Mouse (Mus musculus) fibroblast of lung, adult 2 months (primary cell): ENCODE results near the gene Gm2974.
"Not testable (repeated sequence)": the region's sequence is repeated elsewhere in the genome, so short reads cannot be mapped to it uniquely, and the experiment has no call there.

Source experiments
- DNase-seq: peaks from one replicate; pipeline ENCODE4 v3.0.0-alpha.2; 2011; ENCODE audit warnings: low read depth

The Gm2974 gene

DNA sequence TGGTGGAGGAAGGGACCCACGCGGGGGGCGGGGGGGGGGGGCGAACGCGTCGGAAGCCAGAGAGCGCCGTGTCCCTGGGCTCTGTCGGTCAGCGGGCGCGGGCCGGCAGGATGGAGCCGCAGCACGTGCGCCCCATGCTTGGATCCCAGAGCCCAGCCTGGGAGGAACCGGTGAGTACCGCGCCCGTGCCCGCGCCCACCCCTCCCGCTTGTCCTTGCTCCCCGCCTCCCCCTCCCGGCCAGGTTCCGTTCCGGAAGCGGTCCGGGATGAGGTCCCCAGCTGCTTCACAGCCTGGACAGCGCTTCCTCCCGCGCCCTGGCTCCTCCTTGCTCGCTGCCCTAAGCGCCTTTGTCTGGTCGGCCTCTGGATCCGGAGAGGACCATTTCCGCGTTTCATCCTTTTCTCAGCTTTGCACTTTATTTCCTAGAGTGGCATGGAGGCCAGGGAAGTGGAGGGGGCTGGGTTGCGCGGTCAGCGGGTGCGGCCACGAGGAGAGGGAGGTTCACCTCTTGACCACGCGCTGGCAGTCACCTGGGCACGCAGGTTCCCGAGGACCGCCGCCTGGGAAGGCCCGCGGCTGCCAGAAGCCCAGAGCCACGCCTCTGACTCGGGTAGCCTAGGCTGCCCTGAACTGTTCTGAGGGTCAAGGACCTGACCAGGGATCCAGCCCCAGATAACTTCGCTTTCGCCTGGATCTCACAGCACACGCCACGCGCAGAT, at the start of gene Gm2974:
Gene Gm2974, plus strand, starts transcription at position 86 of the 720 bp plus-strand sequence.
- not testable (repeated sequence) for DNase-seq

DNA sequence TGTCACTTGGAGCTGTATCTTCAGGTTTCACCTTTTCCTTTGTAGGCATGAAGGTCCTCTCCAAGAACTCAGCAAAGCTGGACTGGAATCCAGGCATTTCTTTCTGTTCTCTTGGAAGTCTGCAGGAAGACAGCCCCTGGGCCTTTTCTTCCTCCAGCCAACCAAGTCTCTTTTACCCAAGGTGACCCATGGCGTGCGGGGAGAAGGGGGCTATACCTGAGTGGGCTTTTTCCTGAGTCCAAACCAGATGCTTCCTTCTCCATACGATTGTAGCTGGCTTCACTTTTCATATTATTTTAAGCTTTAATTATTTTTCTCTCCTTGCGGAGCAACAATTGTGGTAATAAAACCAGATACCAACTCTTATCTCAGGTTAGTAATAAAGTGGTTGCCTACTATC, 40.7 kb upstream of the Gm2974 start:
- DNase-seq, result not testable (repeated sequence)

DNA sequence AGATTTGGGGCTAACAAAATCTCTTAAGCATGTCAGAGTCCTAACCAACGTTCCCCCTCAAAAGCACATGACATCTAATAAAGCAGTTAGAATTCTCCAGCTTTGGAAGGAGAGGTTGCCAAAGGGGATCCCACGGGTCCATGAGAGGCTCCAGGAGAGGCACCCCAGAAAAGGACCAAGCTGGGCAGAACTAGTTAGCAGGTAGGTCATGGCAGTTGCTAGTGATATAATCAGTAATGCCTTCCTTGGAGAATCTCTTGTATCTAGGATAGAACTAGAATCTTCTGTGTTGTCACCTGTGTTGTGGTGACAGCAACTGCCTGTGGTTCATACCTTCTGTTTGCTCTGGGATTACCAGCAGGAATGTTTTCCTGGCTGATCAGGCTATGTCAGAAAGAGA, 17.6 kb upstream of the Gm2974 start, which contains the start of gene Gm3127:
Gene Gm3127, plus strand, starts transcription at position 301 of the 400 bp plus-strand sequence.
- not testable (repeated sequence) for DNase-seq

DNA sequence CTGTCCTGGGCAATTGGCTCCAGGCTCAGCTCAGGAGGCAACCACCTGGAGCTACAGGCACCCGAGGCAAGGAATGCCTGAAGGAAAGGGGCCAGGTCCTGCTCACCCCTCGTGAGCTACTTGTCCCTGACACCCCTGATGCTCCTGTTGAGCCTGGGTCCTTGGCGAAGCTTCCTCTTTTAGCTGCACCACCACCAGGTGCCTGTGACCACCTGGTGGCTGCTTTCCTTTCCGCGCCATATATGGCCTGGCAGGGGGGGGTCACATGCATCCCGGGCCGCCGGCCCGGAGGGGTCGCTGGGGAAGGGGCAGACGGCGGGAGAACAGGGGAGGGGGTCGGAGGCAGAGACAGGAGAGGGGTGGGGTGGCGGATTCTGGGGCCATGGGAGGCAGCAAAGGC, 346 bp upstream of the Gm2974 start:
- DNase-seq, result not testable (repeated sequence)

DNA sequence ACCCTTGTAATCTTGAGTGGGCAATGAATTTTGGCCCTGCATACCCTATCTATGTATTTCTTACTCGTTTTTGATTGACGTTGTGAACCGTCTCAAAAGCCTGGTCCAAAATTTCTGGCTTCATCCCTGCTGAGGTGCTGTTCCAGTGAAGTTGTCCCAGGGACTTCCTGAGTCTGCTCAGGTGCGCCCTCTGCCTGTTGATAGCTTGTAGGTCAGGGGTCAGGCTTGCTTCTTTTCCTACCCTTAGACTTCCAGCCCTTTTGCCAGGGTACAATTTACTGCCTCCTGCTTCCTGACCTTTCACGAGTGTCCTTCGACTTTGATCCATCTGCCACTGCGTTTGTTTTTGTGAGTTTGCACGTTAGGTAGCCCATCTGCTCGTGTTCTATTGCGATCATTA, 999 bp downstream of the Gm2974 start:
- not testable (repeated sequence) for DNase-seq

DNA sequence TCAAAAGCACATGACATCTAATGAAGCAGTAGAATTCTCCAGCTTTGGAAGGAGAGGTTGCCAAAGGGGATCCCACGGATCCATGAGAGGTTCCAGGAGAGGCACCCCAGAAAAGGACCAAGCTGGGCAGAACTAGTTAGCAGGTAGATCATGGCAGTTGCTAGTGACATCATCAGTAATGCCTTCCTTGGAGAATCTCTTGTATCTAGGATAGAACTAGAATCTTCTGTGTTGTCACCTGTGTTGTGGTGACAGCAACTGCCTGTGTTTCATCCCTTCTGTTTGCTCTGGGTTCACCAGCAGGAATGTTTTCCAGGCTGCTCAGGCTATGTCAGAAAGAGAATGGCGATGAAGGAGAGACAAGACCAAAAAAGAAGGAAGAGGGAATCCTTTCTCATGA, 67.0 kb downstream of the Gm2974 start, which contains the start of gene Gm3138:
Gene Gm3138, plus strand, starts transcription at position 301 of the 400 bp plus-strand sequence.
- not testable (repeated sequence) for DNase-seq
